Mouse (Mus musculus): ENCODE measurements around the gene Fdxacb1.

The Fdxacb1 gene

DNA sequence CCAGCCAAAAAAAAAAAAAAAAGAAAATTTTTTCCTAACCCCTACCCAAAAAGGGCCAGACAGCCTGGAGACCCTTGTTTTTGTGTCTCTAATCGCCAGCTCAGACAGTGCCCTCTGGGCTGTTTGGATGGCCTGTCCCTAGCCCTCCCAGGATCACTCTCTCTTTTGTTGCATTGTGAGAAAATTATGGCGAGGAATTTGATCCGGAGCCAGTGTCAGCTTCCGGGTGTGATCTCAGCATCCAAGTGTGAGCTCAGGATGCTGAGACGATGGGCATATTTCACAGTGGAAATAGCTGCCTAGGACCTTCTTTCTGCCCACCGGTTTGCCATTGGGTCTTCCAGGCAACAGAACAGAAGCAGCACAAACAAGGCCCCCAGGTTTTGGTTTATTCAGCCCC is 17.3 kb upstream of the Fdxacb1 start:
- no peak for DNase-seq

DNA sequence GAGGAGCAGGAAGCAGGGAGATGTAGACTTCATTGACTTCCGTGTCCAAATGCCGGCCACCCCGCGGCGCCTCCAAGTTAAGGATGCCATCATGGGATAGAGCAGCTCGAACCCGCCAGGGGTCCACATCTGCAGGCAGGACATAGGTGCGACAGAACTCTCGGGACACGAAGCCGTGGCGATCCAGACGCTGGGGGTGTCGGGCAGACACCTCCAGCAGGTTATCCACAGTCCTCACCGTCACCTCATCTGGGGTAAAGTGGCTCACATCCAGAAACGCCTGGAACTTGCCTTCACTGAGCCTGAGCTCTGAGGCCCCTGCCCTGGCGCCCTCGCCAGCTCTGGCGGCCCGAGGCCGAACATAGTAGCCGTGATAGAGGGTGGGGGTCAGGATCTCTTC is 16.7 kb upstream of the Fdxacb1 start, which contains the start of gene Cryab:
Gene Cryab, plus strand, starts transcription at position 3 of the 400 bp plus-strand sequence.
- DNase-seq: no peak

DNA sequence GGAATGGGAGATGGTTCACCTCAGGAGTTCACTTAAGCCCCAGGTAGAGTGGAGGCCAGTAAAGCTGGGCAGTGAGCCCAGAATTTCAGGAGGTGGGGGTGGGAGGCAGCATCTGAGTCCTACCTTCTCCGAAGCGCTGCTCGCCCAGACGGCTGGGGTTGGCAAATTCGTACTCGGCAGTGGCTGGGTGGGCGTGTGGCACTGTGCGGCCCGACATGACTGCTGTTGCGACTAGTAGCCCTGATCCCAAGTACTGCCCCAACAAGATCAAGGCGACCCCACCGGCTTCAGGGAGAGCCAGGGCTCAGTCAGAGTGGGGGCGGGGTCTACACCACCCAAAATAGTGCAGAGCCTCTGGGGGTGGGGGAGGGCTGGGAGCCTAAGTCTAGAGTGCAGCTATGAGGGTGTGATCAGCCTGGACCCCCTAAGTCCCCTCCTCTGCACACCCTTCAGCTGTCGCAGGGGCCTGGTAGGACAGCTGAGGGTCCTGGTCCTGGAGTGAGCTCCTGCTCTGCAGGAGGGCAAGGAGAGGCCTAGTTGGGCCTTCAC is 15.9 kb upstream of the Fdxacb1 start, which contains the start of gene Hspb2:
Gene Hspb2, minus strand, starts transcription at position 301 of the 549 bp plus-strand sequence.
- no peak for DNase-seq

DNA sequence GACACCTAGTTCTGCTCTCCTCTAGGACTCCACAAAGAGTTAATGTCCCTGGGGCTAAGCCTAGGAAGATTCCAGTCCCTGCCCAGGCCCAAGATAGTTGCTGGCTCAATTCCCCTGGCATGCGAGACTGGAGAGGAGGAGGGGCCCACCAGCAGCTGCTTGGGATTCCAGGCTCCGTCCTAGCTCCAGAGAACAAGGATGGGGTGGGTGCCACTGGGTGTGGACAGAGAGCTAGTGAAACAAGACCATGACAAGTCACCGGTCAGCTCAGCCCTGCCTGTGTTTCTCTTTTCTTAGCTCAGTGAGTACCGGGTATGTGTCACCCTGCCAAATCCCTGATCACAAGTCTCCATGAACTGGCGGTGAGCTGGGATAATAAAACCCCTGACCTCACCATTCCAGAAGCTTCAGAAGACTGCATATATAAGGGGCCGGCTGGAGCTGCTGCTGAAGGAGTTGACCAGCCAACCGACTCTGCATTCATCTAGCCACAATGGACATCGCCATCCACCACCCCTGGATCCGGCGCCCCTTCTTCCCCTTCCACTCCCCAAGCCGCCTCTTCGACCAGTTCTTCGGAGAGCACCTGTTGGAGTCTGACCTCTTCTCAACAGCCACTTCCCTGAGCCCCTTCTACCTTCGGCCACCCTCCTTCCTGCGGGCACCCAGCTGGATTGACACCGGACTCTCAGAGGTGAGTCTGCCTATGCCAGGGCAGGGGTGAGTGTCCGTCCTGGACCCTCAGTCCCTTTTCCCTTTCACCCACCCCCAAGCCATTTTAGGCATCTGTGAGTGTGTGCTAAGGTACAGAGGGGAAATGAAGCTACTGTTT is 15.0 kb upstream of the Fdxacb1 start:
- DNase-seq: peak; percentile 67

DNA sequence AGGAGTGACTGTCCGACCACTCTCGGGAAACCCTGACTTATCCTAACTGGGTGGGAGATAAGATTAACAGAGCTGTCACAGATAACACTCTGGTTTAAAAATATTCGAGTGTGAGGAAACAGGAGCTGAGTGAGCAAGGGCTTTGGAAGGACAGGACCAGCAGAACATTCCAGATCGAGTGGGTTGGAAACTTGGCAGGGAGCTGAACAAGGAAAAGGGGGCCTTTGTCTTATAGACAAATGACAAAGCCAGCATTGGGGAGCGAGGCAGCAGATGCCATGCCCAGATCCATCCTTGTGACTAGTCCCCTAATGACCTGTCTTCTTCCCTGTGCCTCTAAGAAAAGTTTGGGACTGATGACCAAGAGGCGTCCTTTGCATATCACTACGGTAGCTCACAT is 14.1 kb upstream of the Fdxacb1 start:
- no peak for DNase-seq

DNA sequence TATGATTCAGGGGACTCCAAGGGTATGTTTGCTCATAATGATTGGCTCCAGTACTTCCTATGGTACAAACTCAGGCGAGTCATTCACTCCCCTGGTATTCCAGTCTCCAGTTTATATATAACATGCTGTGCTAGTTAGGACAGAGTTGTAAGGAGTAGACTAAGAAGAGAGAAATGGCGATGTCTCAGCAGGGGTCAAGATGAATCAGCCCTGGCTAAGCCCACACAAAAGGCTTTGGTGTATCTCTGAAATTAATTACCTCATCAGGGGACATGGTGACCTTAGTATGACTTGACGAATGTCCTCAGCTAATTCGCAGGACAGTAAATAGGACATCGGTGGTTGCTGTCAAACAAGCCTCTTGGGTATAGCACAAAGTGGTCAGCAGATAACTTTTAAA is 11.3 kb upstream of the Fdxacb1 start:
- DNase-seq: no peak

DNA sequence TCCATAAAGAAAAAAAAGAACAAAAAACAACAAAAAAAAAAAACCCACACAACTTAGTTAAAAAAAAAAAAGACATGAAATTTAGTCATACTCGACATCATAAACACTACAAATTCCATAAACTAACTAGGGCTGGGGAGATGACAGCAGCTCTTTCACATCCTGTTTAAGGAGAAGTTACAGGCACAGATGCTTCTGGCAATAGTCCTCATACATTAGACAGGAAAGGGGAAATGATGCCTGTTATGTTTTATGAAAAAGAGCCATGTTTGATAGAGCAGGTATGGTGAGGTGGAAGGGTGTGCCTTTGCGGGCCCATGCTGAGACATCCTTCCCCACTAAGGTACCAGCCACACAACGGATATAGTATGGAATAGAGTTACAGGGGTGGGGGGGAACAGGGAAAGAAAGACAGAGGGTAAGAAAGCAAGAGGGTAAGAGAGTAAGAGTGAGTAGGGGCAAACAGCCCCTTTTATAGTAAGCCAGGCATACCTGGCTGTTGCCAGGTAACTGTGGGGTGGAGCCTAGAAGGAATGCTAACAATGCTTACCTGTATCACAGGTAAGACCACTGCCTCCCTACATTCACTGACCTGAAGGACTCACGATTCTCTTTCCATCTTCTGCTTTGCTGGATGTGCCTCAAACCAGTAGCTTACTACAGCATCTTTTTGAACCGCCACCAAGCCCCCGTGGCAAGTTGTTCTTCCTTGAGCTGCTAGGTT is 6.4 kb upstream of the Fdxacb1 start:
- no peak for DNase-seq

DNA sequence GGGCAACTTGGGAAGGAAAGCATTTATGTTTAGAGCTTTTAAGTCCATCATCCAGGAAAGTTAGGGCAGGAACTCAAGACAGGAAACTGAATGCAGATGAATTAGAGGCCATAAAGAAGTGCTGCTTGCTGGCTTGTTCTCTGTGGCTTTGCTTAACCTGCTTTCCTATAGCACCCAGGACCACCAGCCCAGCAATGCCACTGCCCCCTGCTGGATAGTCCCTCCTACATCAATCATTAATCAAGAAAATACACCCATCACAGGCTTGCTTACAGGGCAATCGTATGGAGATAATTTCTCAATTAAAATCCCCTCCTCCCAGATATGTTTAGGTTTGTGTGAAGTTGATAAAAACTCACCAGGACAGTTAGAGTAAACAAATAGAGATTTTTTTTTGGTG is 4.7 kb upstream of the Fdxacb1 start:
- no peak for DNase-seq

DNA sequence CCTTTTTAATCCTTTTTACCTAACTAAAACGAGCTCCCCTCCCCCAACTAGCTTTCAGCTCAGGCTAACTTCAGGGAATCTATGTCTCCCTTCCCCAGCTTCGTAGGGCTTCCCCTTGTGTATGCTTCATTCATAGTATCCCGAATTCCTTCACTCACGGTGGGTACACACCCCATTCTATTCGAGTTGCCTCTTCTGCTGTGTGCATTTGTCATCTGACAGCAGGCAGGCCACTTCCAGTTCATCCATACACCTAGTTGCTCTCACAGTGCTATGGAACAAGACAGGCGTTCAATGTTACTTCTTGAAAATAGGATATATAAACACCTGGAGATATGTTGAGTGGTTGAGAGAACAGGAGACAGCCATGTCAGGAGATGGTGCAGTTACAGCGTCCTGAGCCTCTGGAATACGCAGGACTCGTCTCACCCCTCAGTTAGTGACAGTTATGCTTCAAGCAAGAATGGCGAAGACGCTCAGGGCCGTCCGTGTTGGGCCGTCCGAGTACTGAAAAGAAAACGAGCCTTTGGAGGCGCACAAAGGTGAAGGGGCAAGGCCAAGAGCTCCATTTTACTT is 417 bp upstream of the Fdxacb1 start:
- DNase-seq: no peak

DNA sequence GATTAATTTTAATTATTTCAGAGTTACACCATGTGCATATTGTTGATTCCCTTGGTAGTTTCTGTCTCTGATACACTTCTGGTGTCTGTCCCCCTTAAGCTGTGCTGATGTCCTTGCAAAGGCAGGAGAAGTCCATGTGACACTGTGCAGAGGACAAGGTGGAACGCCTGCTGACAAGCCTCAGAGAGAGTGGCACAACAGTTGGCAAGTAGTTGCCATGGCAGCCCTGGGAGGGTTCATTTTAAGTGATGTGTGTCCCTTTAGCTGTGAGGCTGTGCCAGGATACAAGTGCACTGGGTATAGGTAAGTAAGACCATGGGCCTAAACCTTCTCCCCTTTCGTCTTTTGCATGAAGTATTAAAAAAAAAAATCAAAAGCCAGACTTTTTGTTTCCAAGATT is 2.0 kb downstream of the Fdxacb1 start:
- DNase-seq: no peak

DNA sequence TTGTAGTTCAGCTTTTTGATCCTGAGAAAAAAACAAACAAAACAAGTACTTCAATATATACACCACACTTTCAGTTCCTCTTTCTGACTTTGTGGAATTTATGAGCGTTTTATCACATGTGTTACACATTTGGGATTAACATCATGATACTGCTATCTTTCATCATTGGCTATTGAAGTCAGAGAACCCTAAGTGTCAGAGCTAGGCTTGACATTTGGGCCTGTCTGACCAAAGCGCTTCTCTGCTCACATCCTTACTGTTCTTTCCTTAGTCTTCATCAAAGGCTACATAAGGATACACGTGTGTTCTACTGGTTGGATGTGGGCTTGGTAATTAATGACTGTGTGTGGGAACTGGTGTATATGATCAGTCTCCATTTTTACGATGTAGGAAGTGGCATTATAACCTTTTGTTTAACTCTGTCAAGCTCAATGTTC is 6.0 kb downstream of the Fdxacb1 start:
- DNase-seq: no peak

DNA sequence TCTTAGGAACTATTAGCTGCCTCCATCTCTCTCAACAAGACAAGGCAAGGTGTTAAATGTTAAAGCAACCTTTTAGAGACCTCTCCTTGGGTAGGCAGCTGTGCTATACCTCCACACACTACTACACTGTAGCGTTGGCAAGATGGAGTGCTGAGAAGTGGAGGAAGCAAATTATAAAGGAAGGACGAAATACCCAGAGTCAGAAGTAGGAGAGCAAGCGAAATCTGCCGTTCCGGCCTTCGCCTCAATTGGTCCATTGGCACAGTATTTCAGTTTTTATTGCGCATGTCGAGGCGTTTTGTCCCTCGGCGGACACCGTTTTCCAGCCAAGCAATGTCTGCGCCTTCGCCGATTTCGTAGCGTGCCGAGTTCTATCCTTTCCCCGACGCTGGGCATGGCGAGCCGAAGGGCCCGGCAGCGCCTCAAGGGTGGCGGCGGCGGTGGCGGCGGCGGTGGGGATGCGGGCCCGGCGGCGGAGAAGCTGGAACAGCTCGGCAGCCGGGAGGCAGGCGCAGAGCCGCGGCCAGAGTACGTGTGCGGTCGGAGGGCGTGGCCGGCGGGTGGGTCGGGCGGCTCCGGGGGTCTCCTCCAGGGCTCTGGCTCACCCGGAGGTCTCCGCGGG is 7.1 kb downstream of the Fdxacb1 start, which contains the start of the genes Alg9 and 1110032A03Rik:
Gene Alg9, plus strand, starts transcription at position 29 of the 622 bp plus-strand sequence.
Gene 1110032A03Rik, minus strand, starts transcription at position 530 of the 622 bp plus-strand sequence.
- peak; percentile 93 for DNase-seq

DNA sequence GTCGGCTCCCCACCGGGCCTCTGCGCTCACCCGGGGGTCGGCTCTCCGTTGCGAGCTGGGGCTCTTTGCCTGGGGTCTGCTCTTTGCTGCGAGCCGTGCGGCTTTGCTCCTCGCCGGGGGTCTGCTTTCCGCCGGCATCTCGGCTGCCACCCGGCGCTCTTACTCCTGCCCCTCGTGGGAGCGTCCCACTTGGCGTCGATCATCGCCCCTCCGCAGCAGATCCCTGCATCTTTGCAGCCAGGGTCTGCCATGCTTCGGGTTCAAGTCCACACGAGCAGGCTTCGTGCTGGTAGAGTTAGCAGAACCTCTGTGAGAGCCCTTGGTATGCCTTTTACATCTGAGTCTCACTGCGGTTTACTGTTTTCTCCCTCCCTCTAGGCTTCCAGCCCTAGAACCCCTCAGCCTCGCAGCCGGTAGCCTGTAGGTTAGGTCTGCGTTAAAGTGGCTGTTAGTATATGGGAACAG is 7.7 kb downstream of the Fdxacb1 start:
- DNase-seq: no peak

DNA sequence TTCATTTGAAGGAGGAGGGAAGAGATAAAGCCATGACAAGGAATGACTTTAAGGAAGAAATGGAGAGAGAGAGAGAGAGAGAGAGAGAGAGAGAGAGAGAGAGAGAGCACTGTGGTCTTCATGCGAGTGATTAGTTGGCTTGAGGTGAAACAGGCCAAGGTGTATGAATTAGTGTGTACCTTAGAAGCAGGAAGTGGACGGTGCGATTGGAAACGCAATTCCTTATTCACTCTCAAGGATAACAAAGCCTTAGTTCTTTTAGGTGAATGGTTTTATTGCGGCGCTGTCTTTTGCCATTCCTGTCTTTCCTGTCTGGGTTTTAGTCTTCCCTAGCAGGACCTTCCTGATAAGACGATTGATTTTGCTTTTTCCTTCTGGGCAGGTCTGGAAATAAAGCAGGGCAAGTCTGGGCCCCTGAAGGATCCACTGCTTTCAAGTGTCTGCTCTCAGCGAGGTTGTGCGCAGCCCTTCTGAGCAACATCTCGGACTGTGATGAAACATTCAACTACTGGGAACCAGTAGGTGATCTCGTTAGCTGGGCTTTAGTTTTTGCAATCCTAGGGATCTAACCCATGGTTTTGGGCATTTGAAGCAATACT is 8.2 kb downstream of the Fdxacb1 start:
- no peak for DNase-seq

DNA sequence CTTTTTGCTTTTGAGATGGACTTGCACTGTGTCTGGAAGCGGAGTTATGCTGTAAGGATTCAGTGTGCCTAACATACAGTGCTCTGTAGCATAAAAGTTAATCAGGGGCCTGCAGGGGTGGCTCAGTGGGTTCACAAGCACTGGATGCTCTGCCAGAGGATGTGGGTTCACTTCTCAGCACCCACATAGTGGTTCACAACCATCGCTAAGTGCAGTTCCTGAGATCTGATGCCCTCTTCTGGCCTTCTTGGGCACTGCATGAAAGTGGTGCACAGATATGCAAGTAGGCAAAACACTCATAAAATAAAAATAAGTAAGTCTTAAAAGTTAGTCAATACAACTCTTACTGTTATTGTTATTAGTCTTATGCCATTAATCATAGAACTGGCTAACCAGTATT is 14.1 kb downstream of the Fdxacb1 start:
- DNase-seq: no peak

DNA sequence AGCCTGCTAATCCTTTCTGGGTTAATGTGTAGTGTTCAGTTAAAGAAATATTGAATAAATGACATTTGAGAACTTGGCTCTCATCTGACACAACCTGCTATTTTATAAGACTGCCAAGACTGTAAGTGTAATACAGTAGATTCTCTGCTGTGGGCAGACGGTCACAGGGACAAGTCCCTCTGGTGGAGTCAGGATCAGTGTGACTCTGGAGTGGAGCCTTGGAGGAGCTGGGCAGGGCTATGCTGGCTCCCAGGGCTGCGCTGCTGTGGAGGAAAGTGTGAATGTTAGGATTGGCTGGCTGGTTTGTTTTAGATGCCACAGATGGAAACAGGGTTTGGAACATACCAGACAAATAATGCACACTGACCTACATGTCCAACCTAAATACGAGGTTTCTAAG is 27.2 kb downstream of the Fdxacb1 start:
- DNase-seq: no peak

DNA sequence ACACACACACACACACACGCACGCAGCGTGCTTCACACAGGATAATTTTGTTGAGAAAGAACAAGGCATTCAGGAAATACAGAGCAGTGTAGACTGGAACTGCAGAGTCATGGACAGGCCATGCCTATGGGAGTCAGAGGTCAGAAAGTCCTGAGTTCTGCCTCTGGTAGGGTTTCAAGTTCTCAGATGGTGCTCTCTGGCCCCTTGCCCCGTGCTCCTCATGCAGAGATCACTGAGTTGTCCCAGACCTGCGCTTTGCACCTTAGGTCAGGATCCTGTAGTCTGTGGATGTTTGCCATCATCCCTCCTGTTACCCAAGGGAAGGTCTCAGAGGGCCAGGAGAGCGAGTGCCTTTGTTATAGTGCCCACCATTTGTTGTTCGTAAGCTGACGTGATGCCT is 28.7 kb downstream of the Fdxacb1 start:
- no peak for DNase-seq

DNA sequence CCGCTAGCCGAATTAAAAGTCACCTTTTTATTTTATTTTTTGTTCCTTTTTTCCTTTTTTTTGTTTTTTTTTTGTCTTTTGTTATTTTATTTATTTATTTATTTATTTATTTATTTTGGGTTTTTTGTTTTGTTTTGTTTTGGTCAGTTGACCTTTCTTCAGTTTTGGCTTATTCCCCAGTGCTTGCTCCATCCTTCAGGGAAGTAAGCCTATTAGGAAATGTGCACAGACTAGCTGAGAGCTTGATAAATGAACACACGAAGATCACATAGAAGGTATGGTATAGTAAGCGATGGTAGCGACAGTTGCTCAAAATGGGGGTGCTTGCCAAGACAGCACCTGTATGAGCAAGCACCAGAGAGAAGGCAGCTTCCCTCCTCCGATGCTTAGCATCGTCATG is 29.6 kb downstream of the Fdxacb1 start:
- no peak for DNase-seq

DNA sequence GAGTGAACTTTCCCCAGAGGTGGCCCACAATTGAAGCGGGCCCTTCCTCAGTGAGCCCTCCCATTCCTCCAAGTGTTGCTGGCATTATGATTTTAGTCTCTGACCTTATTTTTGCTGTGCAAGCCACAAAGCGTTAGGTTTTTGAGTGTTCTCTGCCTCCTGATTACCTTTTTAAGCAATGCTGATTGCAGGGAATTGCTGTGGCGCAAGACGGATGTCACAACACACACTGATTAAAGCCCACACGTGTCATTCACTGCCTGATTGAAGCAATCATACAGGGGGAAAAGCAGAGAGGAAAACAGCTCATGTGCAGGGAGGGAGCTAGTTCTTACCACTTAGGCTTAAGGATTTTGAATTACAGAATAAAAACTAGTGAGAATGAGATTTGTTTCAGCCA is 30.3 kb downstream of the Fdxacb1 start:
- no peak for DNase-seq

DNA sequence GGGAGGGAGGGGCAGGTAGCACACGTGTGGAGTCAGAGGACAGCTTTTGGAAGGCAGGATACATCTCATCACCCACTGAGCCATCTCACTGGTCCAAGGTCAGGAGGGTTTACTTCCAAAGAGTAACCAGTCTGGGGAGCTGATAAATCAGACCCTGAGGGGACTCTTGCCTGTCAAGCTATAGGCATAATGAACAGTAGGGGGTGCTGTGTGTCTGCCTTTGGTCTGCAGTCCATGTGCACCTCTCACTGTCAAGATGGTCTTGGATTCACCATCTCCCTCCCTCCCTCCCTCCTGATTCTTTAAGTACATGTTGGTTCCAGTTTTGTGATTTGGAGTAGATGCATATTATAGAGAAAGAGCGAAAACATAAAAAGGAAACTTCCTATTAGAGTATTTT is 32.9 kb downstream of the Fdxacb1 start:
- peak; percentile 20 for DNase-seq

DNA sequence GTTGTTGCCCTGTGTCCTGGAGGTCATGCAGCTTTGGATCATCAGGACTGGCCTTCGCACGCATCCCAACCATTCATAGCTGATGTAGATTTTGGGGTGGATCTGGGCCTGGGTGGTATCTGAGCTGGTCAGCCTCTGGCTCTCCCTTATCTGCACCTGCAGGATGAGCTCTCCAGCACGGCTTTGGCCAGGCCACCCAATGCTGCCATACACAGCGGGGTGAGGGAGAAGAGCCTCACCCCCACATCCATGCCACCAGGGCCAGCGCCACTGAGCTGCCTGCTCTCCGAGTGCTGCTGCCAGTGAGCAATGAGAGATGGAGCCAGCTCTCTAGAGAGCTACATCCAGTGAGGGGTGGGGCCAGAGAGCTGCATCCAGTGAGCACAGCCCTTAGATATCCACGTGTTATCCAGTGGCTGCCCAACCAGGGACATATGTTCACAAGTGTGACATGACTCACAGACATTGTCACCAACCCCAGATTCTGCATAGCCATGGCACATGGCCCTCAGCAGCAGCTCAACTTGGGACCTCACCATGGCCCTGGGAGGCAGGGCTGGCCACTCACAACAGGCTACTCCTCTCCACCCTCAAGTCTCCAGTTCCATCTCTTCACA is 35.1 kb downstream of the Fdxacb1 start:
- DNase-seq: no peak

DNA sequence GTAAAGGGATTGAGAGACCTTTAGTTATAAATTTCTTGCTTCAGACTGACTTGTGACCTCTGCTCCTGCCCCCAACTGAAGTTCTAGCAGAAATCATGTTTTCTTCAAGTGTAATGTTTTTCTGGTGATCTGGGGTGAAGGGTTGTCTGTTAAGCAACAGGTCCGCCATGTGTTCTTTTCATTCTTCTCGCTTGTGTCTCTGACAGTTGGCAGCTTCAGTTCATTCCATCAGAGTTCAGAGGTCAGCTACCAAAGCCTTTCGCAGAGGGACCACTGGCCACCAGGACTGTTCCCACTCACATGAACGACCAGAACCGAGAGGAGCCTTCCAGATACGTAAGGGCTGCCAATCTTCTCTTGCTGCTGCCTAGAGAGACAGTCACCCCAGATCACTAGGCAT is 40.4 kb downstream of the Fdxacb1 start:
- DNase-seq: no peak
